Mouse (Mus musculus) liver (tissue): ENCODE results near the gene Cdkal1.

Experiments
- DNase-seq: peaks from one replicate; pipeline ENCODE4 v3.0.0-alpha.2; 2020; ENCODE audit warnings: mixed read lengths

Gene Cdkal1

DNA sequence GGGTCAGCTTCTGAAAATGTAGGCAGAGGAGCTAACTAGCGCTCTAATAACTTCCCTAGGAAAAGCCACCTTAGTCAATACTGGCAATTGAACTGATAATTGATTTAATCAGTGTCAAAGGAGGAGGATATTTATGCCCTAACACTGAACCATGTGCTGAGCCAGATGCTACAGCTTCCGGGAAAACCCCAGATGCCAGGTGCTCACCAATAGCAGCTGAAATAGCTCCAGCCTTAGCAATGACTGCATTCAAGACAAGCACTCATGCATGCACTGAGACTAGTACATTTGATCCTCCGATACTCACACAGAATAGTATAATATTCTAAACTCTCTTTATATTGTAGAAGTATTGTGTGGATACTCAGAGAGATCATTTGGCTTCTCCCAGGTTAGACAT lies 368.8 kb downstream of the Cdkal1 start:
- no peak for DNase-seq

DNA sequence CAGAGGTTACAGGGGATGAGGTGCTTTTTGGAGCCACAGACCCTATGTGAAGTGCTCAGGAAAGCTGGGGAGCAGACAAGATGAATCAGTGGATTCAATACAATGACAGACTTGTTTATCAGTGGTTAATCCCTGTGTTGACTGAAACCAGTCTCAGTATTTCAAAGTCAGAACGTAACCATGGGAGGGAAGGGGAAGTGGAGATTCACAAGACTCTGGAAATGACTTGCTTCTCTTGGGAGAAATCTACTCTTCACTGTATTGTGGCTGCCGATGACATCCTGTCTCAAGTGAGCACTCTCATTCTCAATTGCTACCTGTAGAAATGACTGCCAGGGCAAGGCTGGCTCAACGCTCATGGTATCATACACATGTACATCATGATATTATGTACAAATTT lies 371.5 kb downstream of the Cdkal1 start:
- no peak for DNase-seq

DNA sequence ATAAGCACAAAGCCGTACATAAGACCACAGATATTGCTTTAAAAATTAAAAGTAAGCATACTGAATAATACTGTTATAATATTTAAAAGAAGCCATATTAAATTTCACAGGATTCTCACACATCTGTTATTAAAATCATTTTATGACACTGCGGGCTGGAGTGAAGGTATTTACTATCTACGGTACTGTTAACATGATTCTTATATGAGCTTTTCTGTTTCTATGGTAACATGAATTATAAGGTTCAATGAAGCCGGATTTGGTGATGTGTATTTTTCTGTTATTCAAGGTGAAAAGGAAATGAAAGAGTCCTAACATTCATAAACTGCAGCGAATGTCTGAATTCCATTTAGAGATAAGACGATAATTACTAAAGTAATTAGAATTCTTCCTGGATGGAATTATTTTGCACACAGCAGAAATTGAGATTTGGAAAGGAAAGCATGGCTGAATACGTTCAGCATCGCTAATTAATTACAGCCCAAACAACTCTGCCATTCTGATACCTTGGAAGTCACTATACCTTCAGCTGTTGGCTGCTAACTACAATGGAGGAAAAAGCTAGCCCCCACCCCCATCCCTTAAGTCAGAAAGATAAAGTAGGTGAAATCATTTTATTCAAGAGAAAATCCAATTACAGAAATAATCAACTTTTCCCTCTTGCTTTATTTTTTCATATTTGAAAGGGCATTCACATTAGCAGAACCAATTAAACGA lies 373.2 kb downstream of the Cdkal1 start:
- DNase-seq = no peak

DNA sequence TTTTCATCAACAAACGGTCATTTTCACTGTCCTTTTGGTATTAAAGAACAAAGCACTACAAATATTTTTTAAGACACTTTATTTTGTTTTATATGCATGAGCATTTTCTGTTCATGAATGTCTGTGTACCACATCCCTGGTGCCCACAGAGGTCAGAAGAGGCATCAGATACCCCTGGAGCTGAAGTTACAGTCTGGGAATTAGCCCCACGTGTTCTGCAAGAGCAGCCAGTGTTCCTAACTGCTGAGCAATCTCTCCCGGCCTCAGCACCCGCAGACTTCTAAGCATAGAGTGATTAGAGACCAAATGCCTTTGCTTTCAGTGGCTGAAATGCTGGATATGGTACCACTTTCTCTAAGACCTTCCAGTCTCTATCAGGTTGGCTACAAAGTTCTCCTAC lies 379.1 kb downstream of the Cdkal1 start:
- no peak for DNase-seq

DNA sequence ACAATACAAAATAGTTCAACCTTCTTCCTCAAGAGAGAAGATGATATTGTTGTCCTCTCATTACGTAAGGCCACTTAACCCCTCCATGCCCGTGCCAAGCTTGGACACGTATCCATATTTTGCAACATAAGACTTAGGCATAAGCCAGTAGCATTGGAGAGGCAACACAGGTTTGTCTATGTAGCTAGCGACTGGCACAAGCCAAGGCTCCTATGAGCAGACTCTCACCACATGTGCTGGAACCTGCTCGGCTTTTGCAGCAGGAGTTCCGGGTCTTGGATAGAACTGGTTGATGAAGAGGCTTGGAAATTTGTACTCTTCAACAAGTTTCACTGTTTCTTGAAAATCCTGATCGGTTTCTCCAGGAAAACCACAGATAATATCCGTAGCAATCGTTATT lies 381.2 kb downstream of the Cdkal1 start:
- DNase-seq = no peak

DNA sequence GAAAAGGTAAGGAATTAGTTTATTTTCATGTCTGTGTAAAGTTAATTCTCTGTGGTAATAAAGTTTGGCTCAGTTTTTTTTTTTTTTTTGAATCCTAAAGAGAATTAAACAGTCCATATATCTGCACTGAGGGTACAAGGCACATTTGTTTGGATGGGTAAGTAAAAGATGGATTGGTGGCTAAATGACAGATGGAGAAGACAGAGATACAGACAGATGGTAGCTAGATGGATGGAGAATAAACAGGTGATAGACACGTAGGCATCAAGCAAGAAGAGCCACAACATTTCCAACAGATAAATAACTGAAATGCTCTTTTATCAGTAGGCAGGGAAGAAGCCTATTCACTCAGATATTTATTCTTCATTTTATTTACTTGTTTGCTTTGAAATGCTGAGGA lies 381.7 kb downstream of the Cdkal1 start:
- no peak for DNase-seq

DNA sequence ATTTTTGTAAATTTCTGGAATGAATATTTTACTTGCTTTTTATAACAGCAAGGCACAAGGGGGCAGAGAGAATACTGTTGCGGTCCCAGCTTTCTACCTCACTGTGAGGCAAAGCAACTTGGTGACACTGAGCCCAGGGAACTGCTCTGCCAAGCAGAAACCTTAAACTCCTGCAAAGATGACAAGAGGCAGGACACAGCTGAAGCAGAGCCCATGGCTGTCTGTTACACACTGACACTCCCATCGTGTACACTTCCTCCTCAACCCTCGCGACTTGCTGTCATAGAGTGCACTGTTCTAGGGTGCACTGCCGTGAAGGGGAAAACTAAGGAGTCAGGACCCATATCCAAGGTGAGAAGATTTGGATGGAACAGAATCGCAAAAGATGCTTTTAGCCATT lies 393.2 kb downstream of the Cdkal1 start:
- no peak for DNase-seq

DNA sequence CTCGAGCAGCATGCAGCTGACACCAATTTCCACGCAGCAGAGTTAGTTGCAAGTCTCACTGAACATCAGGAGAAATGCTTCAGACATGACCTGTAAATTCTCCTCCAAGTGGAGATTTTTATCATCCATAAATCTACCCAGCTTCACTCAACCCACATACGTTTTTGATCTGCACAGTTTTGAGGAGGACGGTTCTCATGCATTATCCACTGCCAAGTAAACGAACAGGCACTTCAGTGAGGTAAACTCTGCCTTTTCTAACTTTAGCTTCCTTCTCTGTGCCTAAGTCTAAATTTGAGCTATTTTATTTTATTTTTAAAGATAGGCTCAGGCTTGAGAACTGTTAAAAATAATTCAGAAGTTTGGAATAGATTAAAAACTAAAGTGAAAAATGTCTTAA lies 394.7 kb downstream of the Cdkal1 start:
- no peak for DNase-seq

DNA sequence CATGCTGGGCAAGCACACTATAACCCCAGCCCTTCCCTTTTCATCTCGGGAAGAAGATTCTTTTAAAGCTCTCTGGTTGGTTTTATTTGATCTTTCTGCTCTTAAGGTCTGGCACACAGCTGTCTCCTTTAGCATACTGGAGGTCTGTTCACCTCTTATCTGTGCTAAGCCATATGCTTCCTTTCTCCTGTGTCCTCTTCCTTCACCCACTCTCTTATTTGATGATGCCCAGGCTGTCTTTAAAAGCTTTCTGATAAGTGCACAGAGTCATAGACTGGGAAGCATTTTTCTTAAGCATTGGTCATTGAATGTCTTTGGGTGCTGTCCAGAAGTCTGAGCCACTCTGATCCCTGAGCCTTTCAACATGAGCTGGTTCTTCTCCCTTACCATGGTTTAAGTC lies 397.1 kb downstream of the Cdkal1 start:
- no peak for DNase-seq

DNA sequence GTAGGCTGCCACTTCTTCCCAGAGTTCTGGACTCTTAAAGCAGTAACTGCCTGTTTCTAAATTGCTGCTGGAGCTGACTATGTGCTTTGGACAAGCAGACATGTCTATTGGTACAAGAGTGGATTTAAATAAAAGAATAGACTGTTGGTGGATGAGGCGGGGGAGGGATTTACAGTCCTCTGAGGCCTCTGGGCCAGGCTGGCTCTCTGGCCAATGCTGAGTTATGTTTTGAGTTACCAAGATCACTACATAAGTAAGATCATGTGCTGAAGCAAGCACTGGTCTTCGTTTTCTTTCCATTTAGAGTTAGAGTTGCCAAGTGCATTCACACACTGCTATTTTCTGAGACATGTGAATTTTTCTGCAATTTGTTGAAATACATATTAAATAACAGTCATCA lies 418.4 kb downstream of the Cdkal1 start:
- no peak for DNase-seq

DNA sequence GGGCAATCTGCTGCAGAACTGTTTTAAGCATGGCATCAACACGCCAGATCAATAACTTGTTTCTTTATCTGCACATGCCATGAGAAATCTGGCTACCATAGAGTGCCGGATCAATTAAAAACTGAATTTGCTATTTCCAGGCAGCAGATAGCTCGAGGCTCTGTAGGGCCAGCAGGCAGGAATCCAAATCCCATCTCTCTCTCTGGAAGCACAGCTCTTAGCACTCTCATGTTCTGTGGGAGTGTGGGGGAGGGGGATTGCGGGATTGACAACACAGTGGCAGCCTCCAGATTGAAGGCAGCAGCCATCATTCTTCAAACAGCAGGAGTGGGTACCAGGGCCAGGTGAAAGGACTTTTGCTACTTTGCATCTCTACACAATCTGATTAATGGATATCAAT lies 420.7 kb downstream of the Cdkal1 start:
- DNase-seq = no peak

DNA sequence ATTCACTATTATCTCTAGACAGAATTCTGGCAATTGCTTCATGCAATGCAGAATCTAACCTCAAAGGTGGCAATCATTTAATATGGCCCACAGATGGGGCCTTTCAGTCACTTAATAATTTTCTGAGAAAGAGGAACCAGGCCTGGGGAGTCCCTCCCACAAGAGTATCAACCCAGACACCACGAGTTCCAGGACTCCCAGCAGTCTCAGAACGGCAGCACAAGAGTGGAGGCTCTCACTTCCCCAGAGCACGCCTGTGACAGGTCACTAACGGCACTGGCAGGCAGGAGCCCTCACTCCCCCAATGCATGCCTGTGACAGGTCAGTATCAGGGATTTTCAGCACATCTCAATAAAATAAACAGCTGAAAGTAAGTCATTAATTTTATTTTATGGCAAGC lies 424.6 kb downstream of the Cdkal1 start:
- no peak for DNase-seq

DNA sequence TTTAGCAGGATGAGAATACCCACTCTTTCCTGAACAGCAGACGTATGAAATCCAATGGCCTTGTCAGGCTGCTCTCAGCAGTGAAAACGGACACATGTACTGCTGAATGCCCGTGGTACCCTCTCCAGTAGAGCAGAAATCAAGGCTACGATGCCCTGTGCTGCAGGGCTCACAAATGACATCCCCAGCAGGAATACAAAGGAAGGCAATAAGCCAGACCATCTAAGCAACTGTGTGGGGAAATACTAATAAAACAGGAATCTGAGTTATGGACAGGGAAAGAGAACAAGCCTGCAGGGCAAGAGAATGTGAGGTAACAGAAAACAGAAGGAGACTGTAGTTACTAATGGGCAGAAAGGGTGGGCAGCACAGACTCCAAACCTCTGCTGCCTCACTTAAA lies 425.6 kb downstream of the Cdkal1 start:
- no peak for DNase-seq

DNA sequence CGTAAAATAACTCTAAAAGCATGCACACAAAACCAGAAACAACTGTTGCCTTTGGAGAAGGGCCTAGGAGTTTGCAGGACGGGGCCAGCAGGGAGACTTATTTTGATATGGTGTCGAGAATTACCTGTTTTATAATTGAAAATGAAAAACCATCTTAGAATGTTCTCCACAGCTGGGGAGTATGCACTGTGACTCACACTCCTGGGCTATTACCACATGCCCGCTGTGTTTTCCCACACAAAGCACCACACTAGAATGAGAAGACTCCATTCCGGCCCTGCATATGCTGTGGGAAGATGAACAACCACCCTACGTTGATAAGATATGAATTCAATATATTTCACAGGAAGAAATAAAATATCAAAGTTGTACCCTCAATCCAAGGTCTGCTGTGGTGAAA lies 426.3 kb downstream of the Cdkal1 start:
- no peak for DNase-seq

DNA sequence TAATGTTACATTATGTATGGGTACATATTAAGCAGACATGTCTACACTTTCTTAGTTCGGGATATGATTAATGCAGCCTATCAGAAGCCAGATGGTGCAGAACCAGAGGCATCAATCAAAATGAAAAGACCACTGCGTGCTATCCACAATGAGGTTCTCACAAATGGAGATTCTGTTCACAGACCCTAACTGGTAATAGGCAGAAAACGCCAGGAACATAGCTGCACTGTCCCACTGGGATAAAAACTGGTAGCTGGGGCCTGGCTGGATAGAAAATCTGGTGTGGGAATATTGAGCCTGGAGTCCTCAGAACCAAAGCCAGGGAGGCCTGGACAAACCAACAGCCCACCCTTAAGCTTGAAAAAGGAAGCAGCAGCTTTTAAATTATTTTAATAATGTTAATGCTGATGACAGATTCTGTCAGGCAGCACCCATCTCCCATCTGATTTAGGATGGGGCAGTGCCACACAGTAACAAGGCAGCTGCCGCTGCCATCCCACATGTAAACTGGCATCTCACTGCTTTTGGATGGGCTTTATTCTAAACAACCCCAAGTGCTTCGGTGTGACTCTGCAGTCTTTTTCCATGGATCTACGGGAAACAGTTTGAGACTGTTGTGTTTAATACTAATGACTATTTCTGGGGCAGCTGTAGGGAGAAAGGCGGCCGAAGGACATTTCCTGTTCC lies 438.9 kb downstream of the Cdkal1 start:
- DNase-seq = no peak

DNA sequence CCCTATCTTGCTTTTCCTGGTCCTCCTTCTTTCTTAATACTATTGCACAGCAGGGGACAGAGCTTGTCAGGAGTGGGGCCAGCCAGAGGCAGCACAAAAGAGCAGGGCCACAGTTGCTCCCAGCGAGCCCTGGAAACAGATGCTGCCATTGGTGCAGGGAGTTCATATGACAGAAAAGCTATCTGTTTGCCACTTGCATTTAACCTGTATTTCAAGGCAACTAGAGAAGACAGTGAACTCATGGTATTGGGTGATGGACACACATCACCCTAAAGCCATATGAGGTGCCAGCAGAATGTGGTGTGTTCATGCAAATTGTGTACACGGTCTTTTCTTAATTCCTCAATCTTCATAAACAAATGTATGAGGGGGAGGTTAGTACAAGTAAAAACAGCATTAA lies 439.5 kb downstream of the Cdkal1 start:
- no peak for DNase-seq

DNA sequence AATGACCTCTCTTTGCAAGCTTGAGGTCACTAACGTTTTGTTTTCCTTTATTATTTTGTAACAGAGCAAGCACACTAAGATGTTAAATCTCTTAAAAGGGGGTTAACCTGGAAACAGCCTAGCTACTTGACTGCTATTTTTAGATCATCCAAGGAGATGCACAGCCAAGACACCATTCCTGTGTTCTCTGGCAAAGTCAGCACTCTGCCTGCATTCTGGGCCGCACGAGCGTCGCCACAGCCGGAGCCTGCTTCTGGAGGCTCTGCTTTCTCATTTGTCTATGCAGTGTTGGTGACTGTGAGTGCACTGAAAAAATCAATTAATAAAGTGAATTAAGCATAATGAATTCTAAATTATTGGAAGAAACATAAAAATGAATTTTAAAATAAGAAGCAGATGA lies 440.6 kb downstream of the Cdkal1 start:
- no peak for DNase-seq

DNA sequence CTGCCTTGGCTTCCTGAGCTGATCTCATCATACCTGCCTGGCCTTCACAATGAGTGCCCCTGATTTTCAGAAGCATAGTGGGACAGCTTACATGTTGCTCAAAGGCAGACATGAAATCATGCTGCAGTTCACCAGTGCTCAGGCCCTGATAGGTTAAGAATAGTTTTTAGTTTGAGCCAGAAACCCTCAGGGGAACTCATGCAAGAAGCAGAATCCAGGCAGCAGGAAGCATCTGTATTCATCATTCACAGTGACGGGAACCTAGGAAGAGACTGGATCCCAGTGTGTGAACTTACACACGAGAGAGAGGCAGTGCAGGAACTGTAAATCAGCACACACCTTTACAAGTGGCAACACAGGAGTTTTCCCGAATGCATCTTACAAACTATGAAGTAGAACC lies 441.0 kb downstream of the Cdkal1 start:
- no peak for DNase-seq

DNA sequence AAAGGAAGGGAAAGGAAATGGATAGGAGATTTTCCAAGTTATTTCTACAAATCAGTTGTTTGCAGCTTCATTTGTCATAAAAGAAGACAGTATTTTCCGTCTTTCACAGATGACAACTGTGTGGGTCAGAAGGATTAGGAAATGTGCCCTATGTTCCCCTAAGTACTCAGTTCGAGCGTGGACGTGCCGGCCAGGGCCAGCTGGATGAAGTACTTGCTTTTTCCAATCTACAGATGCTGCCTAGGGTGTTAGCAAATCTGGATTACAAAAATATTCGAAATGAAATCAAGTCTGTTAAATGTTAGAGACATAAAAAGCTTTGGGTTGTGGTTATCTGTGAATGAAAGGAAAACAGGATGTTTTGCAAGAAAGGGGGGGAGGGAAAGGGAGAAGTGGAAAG lies 444.3 kb downstream of the Cdkal1 start:
- DNase-seq = no peak

DNA sequence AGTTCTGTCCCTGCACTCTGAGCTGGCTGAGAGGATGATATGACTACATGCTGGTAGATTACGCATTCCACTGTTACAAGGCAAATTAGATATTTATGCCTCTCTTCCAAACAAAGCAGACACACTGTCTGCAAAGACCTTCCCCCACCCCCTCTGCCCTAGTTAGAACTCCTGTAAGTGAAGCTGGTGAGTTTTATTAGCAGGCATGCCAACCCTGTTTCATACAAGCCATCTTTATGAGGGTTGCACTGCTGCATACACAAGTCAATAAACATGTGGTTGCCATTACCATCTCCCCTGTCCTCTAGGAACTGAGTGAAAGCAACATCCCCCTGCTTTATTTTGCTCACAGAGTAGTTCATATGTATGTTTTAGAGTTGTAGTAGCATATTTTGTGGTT lies 447.9 kb downstream of the Cdkal1 start:
- no peak for DNase-seq

DNA sequence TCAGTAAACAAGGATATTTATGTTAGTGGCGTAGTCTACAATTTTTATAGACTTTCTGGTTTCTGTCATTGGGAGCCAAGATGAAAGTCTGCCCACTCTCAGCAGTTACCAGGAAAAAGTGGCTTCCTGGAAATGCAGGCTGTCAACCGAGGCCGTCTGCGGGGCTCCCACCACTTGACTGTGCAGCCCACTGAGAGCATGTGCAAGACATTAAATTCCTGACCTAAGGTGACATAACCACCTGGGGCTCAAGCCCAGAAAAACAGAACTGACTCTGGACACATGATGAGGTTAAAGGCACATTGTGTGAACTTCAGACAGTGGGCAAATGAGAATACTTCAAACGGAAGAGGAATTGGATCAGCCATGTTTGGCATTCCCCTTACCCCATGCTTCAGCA lies 450.2 kb downstream of the Cdkal1 start:
- no peak for DNase-seq

DNA sequence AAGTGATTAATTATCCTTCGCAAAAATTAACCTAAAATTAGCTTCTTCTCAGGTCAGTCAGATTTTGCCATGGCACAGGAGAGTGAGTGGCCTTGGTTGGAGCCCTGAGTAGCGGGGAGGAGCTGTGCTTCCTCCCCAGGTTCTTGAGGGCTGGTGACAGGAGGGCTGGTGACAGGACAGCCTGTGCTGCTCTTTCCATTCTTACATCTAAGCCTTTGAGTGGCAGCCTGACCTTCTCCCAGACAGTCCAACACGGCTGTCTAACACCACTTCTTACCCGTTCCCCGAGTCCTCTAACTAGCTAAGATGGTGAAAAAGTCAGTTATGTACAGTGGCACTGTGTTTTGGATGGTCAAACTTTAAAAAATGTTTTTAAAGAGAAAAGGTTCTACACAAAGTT lies 452.3 kb downstream of the Cdkal1 start:
- DNase-seq = no peak

DNA sequence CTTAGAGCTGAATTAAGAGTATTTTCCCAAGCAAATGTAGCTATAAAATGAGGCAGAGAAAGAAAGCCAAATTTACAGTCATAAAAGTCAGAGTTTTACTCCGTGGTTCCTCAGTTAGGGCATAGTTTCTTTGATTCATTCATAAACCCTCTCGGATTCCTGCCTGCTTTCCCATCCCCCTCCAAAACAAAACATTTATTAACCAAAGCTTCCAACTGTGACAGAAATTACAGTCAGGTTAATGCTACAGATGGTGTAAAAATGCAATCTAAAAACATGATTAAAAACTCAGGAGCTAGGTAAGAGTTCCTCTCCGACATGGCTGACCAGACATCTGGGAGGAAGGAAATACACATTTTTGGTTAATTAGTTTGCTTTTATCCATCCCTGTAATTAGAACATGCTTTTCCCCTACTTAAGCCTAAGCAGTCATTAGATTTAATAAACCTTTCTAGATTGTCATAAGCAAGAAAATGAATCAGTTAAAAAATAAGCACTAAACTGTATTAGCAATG lies 452.9 kb downstream of the Cdkal1 start:
- DNase-seq = no peak

DNA sequence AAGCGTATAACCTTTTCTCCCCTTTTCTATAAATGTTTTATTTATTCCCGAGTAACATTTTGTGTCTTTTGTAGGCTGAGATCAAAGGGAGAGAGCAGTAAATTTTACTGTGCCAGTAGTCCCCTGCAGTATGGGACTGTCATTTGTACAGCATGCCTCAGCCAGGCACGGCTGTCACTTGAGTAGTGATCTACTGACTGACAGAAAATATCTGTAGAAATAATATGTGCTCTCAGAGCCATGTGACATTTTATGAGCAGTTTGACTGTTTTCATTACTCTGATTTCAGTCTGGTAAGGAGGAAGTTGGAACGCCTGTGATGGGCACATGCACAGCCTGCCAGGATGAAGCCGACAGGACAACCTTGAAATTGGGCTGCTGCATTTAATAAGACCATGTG lies 455.6 kb downstream of the Cdkal1 start:
- no peak for DNase-seq

DNA sequence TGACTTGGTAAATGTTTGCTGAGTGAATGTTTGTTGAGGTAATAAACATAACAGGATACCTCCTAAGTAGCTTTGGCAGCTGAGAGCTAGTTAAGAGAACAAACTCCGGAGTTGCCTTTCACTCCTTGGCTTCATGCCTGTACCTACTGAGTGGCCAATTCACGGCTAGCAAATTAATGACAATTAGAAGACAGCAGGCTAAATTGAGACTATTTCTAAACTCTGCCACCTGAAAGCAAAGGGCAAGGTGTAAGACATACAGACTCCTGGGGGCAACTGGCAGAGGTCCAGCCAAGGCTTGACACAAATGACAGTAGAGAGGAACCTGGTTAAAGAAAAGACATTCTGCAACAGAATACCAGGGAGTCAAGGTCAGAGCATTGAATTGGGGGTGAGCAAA lies 457.0 kb downstream of the Cdkal1 start:
- DNase-seq = no peak
